Mouse (Mus musculus) urinary bladder, postnatal 14 days (tissue): ENCODE measurements around the gene Gm20388.

Experiments
- DNase-seq: peaks from one replicate; pipeline ENCODE4 v3.0.0; 2021; ENCODE audit warnings: low spot score

Gm20388 gene

GRCm38 (mm10) chr8:124106328-124107195, 4195.9 kb downstream of the Gm20388 start:
- no peak for DNase-seq

- peak; percentile 85 for DNase-seq
Measured at GRCm38 (mm10) chr8:124113108-124113507, 4202.5 kb downstream of the Gm20388 start.

GRCm38 (mm10) chr8:124125241-124125640, 4214.6 kb downstream of the Gm20388 start:
- DNase-seq: no peak

- no peak for DNase-seq
Measured at GRCm38 (mm10) chr8:124137261-124137660, 4226.6 kb downstream of the Gm20388 start.

- DNase-seq: no peak
Measured at GRCm38 (mm10) chr8:124140211-124140790, 4229.7 kb downstream of the Gm20388 start.

- no peak for DNase-seq
Measured at GRCm38 (mm10) chr8:124140868-124141431, 4230.3 kb downstream of the Gm20388 start.

- no peak for DNase-seq
Measured at GRCm38 (mm10) chr8:124141681-124142391, 4231.2 kb downstream of the Gm20388 start.

- DNase-seq: no peak
Measured at GRCm38 (mm10) chr8:124143003-124143402, 4232.4 kb downstream of the Gm20388 start.

- no peak for DNase-seq
Measured at GRCm38 (mm10) chr8:124143871-124144618, 4233.4 kb downstream of the Gm20388 start.

- no peak for DNase-seq
Measured at GRCm38 (mm10) chr8:124144619-124144980, 4234.0 kb downstream of the Gm20388 start.

- DNase-seq: no peak
Measured at GRCm38 (mm10) chr8:124146286-124146685, 4235.6 kb downstream of the Gm20388 start.

- no peak for DNase-seq
Measured at GRCm38 (mm10) chr8:124150009-124150408, 4239.4 kb downstream of the Gm20388 start.

- DNase-seq: no peak
Measured at GRCm38 (mm10) chr8:124150536-124150935, 4239.9 kb downstream of the Gm20388 start.

GRCm38 (mm10) chr8:124151881-124152280, 4241.2 kb downstream of the Gm20388 start:
- no peak for DNase-seq

GRCm38 (mm10) chr8:124152771-124153170, 4242.1 kb downstream of the Gm20388 start:
- DNase-seq: no peak

GRCm38 (mm10) chr8:124156324-124156723, 4245.7 kb downstream of the Gm20388 start:
- no peak for DNase-seq

GRCm38 (mm10) chr8:124161683-124162082, 4251.0 kb downstream of the Gm20388 start:
- DNase-seq: no peak

- no peak for DNase-seq
Measured at GRCm38 (mm10) chr8:124163258-124163657, 4252.6 kb downstream of the Gm20388 start.

- DNase-seq: no peak
Measured at GRCm38 (mm10) chr8:124169749-124170148, 4259.1 kb downstream of the Gm20388 start.

GRCm38 (mm10) chr8:124170671-124171070, 4260.0 kb downstream of the Gm20388 start:
- DNase-seq: no peak
